Mouse (Mus musculus) small intestine, adult 2 months (tissue): ENCODE measurements at regions not wholly inside any gene's neighbourhood (a gene's known extent, or its start where the extent isn't known, plus 50 kb on each side); places are given as distances from the start of the nearest gene placed in this dataset.

Experiments
- H3K27ac ChIP-seq: fragments of 200-500 bp; 2 replicates; pipeline ENCODE4 v1.5.1; 2012; ENCODE audit warnings: low read depth, low read length, control low read depth, inconsistent platforms; ENCODE audit not compliant: insufficient read depth
- H3K27me3 ChIP-seq: fragments of 200-500 bp; 2 replicates; pipeline ENCODE4 v1.6.1; 2012; ENCODE audit warnings: mild to moderate bottlenecking, moderate library complexity, low read length, inconsistent platforms; ENCODE audit not compliant: control insufficient read depth, insufficient read depth
- H3K36me3 ChIP-seq: fragments of 200-500 bp; 2 replicates; pipeline ENCODE4 v1.6.1; 2012; ENCODE audit warnings: mild to moderate bottlenecking, low read length, control low read depth, inconsistent platforms; ENCODE audit not compliant: control insufficient read depth, insufficient read depth
- H3K4me1 ChIP-seq: fragments of 200-500 bp; 2 replicates; pipeline ENCODE4 v1.6.1; 2012; ENCODE audit warnings: low read length, inconsistent platforms, mixed read lengths; ENCODE audit not compliant: control insufficient read depth, insufficient read depth, insufficient read length
- H3K4me3 ChIP-seq: fragments of 200-500 bp; 2 replicates; pipeline ENCODE4 v1.5.1; 2012; ENCODE audit warnings: low read depth, mild to moderate bottlenecking, control low read depth, inconsistent platforms, low read length, moderate library complexity
- CTCF ChIP-seq: fragments of 200-500 bp; IDR thresholded peaks from 2 replicates; pipeline ENCODE4 v1.5.1; 2012; ENCODE audit warnings: low read depth, mild to moderate bottlenecking, control low read depth, inconsistent platforms, low read length, moderate library complexity, mixed read lengths; ENCODE audit not compliant: insufficient replicate concordance, insufficient read length; ENCODE audit errors: extremely low read depth
- POLR2A ChIP-seq: fragments of 200-500 bp; IDR thresholded peaks from 2 replicates; pipeline ENCODE4 v1.6.1; 2012; ENCODE audit warnings: low read depth, mild to moderate bottlenecking, control low read depth, inconsistent platforms, low read length, moderate library complexity
- WGBS: fragments of 180-500 bp; shearing (Covaris S2); methylation state at CpG from one replicate; pipeline ENCODE4 v1.1.7; 2018; 5-methylcytosine and 5-hydroxymethylcytosine counted together

DNA sequence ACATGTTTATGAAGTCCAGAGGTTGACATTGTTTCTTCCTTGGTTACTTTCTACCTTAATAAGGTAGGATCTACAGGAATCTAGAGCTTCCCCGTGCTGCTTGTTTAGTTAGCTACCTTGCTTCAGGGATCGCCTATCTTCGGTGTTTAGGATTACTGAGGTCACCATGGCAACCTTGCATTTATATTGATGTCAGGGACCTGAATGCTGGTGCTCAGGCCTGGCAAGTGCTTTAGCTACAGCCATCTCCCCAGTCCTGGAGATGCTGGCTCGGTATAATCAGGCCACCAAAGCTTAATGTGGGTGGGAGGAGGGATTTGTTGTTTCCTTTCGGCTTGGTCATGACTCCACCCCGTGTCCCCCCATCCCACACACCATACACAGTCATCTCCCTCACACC lies 50.0 kb upstream of the Zc3h12a start:
- no peaks in the 10 kb centered on the region; the same call in 1 of the 2 replicates for H3K27me3 ChIP-seq
- H3K36me3 ChIP-seq, result no peaks in the 10 kb centered on the region
- 36% methylated on average over 6 of the region's 6 CpGs for WGBS
- H3K27ac ChIP-seq, result no peak overlapping the region
- H3K4me3 ChIP-seq, result no peak overlapping the region
- peaks cover 4% of the 10 kb centered on the region; the same call in 1 of the 2 replicates for H3K4me1 ChIP-seq
- no peak for TF ChIP-seq POLR2A
- TF ChIP-seq CTCF, result no peak
